Mouse (Mus musculus) thymus, adult 2 months (tissue): ENCODE results near the gene Ier5l. TPM values are rescaled to one million over a fixed set of nuclear protein-coding genes. Genes with fewer than 3 reads are reported as not detected.

Experiments used
- DNase-seq: peaks from one replicate; pipeline ENCODE4 v3.0.0; 2021
- H3K27ac ChIP-seq: fragments of 200-500 bp; 2 replicates; pipeline ENCODE4 v1.5.1; 2012; ENCODE audit warnings: low read length, control low read depth; ENCODE audit not compliant: control insufficient read depth, insufficient read depth
- H3K27me3 ChIP-seq: fragments of 200-500 bp; 2 replicates; pipeline ENCODE4 v1.6.1; 2012; ENCODE audit warnings: mild to moderate bottlenecking, low read length, moderate library complexity, mixed read lengths; ENCODE audit not compliant: control insufficient read depth, insufficient read depth
- H3K36me3 ChIP-seq: fragments of 200-500 bp; 2 replicates; pipeline ENCODE4 v1.6.1; 2012; ENCODE audit warnings: mild to moderate bottlenecking, low read length, moderate library complexity; ENCODE audit not compliant: control insufficient read depth, insufficient read depth
- H3K4me1 ChIP-seq: fragments of 200-500 bp; replicated peaks from 2 replicates; pipeline ENCODE4 v1.6.1; 2012; ENCODE audit warnings: low read length; ENCODE audit not compliant: control insufficient read depth, insufficient read depth
- H3K4me3 ChIP-seq: fragments of 200-500 bp; 2 replicates; pipeline ENCODE4 v1.5.1; 2012; ENCODE audit warnings: mild to moderate bottlenecking, low read length, control low read depth, moderate library complexity; ENCODE audit not compliant: control insufficient read depth, insufficient read depth
- CTCF ChIP-seq: fragments of 200-500 bp; IDR thresholded peaks from 2 replicates; pipeline ENCODE4 v1.5.1; 2012; ENCODE audit warnings: mild to moderate bottlenecking, control low read depth, low read length, moderate library complexity, borderline replicate concordance; ENCODE audit not compliant: control insufficient read depth, poor library complexity, insufficient read depth; ENCODE audit errors: extremely low read depth
- POLR2A ChIP-seq: fragments of 200-500 bp; IDR thresholded peaks from 2 replicates; pipeline ENCODE4 v1.6.1; 2012; ENCODE audit warnings: mild to moderate bottlenecking, low read length, control low read depth, moderate library complexity; ENCODE audit not compliant: control insufficient read depth, poor library complexity, insufficient read depth; ENCODE audit errors: extremely low read depth
- WGBS: fragments of 180-500 bp; shearing (Covaris S2); methylation state at CpG from one replicate; pipeline ENCODE4 v1.1.7; 2018; 5-methylcytosine and 5-hydroxymethylcytosine counted together
- polyA plus RNA-seq: library from polyadenylated mRNA; depleted of rRNA; stranded (reverse); fragments of >200 nt; gene quantifications from 2 replicates; pipeline ENCODE4 v1.2.3, GENCODE M21; 2012

Ier5l gene
- polyA plus RNA-seq, 1 experiment, result 7.2 TPM

DNA sequence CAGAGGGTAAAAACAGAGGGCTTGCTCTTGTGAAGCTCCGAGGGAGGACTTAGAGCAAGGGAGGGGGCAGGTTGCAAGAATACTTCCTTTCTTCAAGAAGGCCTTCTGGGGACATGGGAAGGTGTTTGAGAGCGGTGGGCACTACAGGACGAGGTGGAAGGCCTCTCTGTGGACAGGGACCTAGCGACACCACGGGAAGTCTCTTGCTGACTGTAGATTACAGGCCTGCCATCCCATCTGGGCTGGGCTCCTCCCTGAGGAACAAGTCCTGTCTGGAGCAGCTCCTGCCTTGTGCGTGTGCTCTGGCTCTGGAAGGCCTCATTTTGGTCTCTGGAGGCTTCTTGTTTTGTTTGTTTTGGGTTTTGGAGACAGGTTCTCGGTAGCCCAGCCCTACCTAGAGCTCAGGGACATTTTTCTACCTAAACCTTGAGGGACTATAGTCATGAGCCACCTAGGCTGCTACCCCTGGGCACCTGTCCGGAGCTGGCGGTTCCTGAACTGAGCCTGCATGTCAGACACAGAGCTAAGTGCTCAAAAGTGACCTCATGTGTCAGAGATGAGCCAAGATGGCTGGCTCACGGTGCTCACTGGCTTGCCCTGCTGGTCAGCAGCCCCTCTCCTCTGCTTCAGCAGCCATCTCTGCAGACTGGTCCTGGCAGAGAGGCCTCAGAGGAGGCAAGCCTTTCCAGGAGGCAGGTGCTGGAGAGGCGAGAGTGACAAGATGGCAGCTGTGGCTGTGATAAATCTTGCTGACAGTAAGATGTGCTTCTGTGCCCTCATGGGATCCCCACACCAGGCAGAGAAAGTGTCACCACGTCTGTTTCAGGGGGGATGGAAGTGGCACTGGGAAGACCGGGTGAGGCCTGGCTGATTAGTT is 17.7 kb downstream of the Ier5l start:
- TF ChIP-seq POLR2A (no peak), CTCF (no peak)
- H3K4me1 ChIP-seq, result no peaks in the 10 kb centered on the region
- H3K36me3 ChIP-seq, result no peaks in the 10 kb centered on the region
- 95% methylated on average over 13 of the region's 13 CpGs for WGBS
- H3K27me3 ChIP-seq, result no peaks in the 10 kb centered on the region
- H3K4me3 ChIP-seq, result no peak overlapping the region
- no peak for DNase-seq
- H3K27ac ChIP-seq, result no peak overlapping the region

DNA sequence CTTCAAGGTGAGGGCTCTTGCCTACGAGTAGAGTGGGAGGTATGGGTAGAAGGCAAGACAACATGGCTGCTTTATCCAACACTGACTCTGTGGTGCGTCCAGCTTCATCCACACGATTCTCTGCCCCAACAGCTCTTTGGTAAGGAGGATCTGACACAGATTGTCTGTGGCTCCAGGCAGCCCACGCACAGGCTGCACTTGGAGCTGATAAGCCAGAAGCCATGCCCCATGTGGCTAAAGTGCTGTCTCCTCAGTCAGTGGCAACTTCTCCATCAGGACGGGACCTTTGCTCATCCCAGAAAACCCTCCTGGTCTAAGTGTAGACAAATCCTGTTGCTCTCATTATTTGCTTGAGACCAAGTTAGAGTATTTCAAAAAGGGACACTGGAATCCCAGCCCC is 19.4 kb downstream of the Ier5l start:
- Histone ChIP-seq H3K4me1 (no peaks in the 10 kb centered on the region), H3K27me3 (no peaks in the 10 kb centered on the region), H3K4me3 (no peak overlapping the region), H3K36me3 (no peaks in the 10 kb centered on the region), H3K27ac (no peak overlapping the region)
- DNase-seq, result no peak
- WGBS, result 90% methylated on average over 5 of the region's 5 CpGs
- TF ChIP-seq POLR2A (no peak), CTCF (no peak)

DNA sequence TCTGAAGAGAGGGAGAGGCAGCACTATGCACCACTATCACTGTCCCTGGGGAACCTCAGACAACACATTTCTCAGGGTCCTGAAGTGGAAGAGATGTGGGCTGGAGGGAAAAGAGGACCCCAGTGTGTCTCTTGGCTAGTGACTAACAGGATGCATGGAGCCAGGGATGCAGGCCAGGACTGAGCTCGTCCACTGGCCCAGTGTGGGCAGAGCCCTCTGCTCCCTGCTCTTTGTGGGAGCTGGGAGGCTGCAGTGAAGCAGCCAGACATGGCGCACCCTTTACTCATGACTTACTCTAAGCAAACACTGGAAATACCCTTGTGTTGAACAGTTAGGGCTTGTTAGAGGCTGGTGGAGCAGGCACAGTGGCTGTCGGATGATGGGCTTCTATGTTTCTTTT is 20.4 kb downstream of the Ier5l start:
- Histone ChIP-seq H3K27ac (no peak overlapping the region), H3K4me1 (no peaks in the 10 kb centered on the region), H3K36me3 (no peaks in the 10 kb centered on the region), H3K27me3 (no peaks in the 10 kb centered on the region), H3K4me3 (no peak overlapping the region)
- 95% methylated on average over 3 of the region's 3 CpGs for WGBS
- TF ChIP-seq POLR2A (no peak), CTCF (no peak)
- DNase-seq, result no peak

DNA sequence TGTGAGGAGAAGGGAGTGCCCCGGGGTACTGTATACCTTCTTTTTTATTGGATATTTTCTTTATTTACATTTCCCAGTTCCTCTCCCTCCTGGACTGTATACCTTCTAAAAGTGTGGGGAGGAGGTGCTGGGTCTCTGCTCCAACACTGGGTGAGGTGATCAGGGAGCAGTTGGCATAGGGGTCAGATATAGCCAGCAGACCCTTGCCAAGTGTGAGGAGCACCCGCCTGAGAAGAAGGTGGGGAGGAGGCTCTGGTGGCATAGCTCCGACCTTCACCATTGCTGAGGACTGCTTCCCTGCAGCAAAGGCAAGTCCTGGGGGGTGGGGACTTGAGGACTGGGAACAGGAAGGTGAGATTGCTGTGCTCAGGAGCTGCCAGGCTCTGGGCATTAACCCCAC is 22.5 kb downstream of the Ier5l start:
- WGBS, result 96% methylated on average over 3 of the region's 3 CpGs

DNA sequence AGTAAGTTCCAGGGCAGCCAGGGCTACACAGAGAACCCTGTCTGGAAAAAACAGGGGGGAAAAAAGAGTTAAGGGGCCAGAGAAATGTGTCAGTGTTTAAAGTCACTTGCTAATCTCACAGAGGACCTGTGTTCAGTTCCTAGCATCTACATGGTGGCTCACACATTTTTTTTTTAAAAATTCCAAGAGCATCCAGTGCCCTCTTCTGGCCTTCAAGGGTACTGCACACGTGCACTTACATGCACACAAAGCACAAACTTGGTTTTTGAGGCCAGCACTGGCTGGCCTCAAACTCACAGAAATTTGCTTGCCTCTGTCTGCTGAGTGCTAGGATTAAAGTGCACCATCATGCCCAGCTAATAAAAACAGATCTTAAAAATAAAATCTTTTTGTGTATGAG is 23.5 kb downstream of the Ier5l start:
- TF ChIP-seq CTCF, result no peak
- no peak for TF ChIP-seq POLR2A
- Histone ChIP-seq H3K27me3 (no peaks in the 10 kb centered on the region), H3K36me3 (no peaks in the 10 kb centered on the region), H3K4me3 (no peak overlapping the region), H3K27ac (no peak overlapping the region), H3K4me1 (no peaks in the 10 kb centered on the region)
- WGBS, result 96% methylated on average over 1 of the region's 1 CpGs
- DNase-seq, result no peak

More for the DNA sequence above, 22.5 kb downstream of the Ier5l start:
- H3K36me3 ChIP-seq, result no peaks in the 10 kb centered on the region
- no peak for DNase-seq
- H3K4me1 ChIP-seq, result no peaks in the 10 kb centered on the region
- no peak overlapping the region for H3K4me3 ChIP-seq
- H3K27me3 ChIP-seq, result no peaks in the 10 kb centered on the region
- no peak overlapping the region for H3K27ac ChIP-seq
- TF ChIP-seq POLR2A (no peak), CTCF (no peak)

DNA sequence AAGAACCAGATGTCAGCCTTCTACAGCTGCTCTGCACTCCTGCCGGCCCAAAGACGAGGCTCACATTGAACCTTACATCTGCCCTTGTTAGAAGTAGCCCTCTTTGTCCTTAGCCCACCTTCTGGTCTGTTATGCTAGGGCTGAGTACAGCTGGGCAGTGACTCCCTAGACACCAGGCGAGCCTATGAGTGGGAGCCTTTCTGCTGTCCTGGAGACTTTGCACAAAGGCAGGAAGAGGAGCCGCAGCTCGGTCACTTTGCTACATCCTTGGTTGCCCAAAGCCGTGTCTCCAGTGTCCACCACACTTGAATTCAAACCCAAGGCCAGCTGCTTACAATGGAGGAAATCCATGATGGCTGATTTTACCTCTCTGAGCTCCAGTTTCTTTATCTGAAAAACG is 25.6 kb downstream of the Ier5l start:
- DNase-seq, result no peak
- no peaks in the 10 kb centered on the region for H3K36me3 ChIP-seq
- no peak overlapping the region for H3K4me3 ChIP-seq
- TF ChIP-seq POLR2A, result no peak
- TF ChIP-seq CTCF, result no peak
- 98% methylated on average over 7 of the region's 7 CpGs for WGBS
- H3K27me3 ChIP-seq, result no peaks in the 10 kb centered on the region
- no peaks in the 10 kb centered on the region for H3K4me1 ChIP-seq
- no peak overlapping the region for H3K27ac ChIP-seq
